Mouse (Mus musculus): ENCODE measurements around the gene Sec31b. TPM values are rescaled to one million over a fixed set of nuclear protein-coding genes. Genes with fewer than 3 reads are reported as not detected.
A peak's percentile ranks its signal among the peaks of the same experiment; 100 is the strongest.

Sec31b gene
- total RNA-seq, 2 experiments from 2014 or later, result 0.07 to 0.36 TPM

- DNase-seq (ENCODE audit: low spot score in 2 of 2), result no peak
- intact Hi-C loops (cut with DNase I), result loop anchor here (5.0 kb wide), 1 partner anchor 380 kb away; no protein-coding TSS in a partner anchor
Measured at GRCm38 (mm10) chr19:44542694-44543178, 2.9 kb downstream of the Sec31b start.

DNA sequence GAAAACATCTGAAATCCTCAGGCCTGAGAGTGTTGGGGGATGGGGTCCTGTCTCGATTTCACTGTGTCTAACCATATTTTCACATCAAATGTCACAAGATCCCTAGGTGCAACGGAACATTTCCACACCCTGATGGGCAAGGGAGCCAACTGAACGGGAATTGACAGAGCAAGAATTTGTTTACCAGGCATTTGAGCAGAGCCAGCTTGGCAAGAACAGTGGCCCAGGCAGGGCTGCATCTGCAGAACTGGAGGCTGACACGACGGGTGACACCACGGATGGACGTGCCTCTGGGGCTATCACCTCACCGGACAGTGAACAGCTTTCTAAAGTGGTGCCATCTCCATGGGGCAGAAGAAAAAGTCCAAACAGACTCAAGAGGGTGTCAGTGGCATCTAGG lies 8.2 kb downstream of the Sec31b start:
- no peak for DNase-seq (ENCODE audit: low spot score in 2 of 2)
- intact Hi-C loops (cut with DNase I), result no loop called here

- DNase-seq (ENCODE audit: low spot score in 2 of 2), result no peak
- intact Hi-C loops (cut with DNase I), result no loop called here
Measured at GRCm38 (mm10) chr19:44535376-44535775, 10.3 kb downstream of the Sec31b start.

- intact Hi-C loops (cut with DNase I), result no loop called here
- no peak for DNase-seq (ENCODE audit: low spot score in 2 of 2)
Measured at GRCm38 (mm10) chr19:44530018-44530417, 15.6 kb downstream of the Sec31b start.

GRCm38 (mm10) chr19:44525551-44526205 lies 20.0 kb downstream of the Sec31b start:
- intact Hi-C loops (cut with DNase I), result no loop called here
- DNase-seq (ENCODE audit: low spot score in 2 of 2), result no peak

- no peak for DNase-seq (ENCODE audit: low spot score in 2 of 2)
- intact Hi-C loops (cut with DNase I), result no loop called here
Measured at GRCm38 (mm10) chr19:44519152-44519551, 26.5 kb downstream of the Sec31b start.

GRCm38 (mm10) chr19:44517996-44518768 lies 27.5 kb downstream of the Sec31b start:
- no peak for DNase-seq (ENCODE audit: low spot score in 2 of 2)
- intact Hi-C loops (cut with DNase I), result no loop called here

DNA sequence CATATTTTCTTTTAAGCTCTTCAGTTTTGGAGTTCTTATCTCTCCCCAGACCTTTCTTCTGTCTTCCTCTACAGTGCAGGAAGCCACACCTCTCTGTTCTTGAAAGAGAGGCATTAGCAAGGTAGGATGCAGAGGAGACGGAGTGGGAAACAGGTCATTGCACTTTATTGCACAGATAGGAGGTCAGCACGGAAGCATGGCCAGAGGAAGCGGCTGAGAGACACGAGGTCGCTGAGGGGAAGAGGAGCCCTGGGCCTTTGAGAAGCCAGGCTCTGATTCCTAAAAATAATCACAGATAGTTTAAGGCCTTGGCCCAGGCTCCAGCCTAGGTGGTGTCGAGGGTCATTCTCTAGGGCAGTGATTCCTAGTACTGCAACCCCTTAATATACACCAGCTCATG lies 29.9 kb downstream of the Sec31b start:
- intact Hi-C loops (cut with DNase I), result no loop called here

GRCm38 (mm10) chr19:44514521-44515451 lies 30.9 kb downstream of the Sec31b start:
- intact Hi-C loops (cut with DNase I), result loop anchor here (5.0 kb wide), 1 partner anchor 723 kb away; the partner anchor contains the start of gene Lbx1

More for the DNA sequence above, 29.9 kb downstream of the Sec31b start:
- DNase-seq (ENCODE audit: low spot score in 2 of 2), result no peak

GRCm38 (mm10) chr19:44513921-44514482 lies 31.7 kb downstream of the Sec31b start:
- no peak for DNase-seq (ENCODE audit: low spot score in 2 of 2)
- intact Hi-C loops (cut with DNase I), result loop anchor here (5.0 kb wide), 1 partner anchor 723 kb away; the partner anchor contains the start of gene Lbx1

More at GRCm38 (mm10) chr19:44514521-44515451, 30.9 kb downstream of the Sec31b start:
- no peak for DNase-seq (ENCODE audit: low spot score in 2 of 2)

DNA sequence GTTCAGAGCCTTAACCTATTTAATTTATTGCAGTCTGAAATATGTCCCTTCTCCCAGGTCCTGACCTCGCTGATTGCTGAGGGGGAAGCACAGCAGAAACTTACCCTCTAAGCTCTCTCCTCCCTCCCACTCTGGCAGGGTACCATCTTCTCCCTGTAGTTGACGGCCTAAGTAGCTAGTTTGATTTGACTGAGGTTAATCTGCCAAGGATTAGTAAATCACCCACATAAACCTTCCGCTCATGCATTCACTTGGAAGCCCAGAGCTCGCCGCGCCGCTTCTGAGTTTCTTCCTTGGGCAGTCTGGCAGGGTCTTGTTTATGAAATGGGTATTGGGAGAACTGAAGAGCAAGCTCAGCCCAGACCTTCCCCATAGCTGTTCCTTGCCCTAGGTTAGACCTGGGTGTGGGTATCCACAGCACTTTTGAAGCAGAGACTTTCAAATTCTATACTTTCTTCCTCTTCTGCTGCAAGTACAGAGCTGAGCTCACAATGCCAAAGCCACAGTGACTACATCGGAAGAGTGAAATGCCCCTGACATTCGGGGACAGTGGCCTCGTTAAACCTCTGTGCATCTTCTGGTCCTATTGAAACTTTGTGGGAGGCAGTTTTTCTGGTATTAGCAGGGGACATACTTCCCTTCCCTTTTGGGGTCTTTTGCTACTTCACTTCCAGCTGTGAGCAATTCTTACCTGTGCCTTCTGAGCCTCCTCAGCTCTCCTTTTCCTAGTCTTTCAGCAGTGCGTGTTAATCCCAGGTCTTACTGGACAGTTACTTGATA lies 32.4 kb downstream of the Sec31b start:
- DNase-seq (ENCODE audit: low spot score in 2 of 2), result no peak
- intact Hi-C loops (cut with DNase I), result loop anchor here (5.0 kb wide), 1 partner anchor 724 kb away; the partner anchor contains the start of gene Lbx1

- intact Hi-C loops (cut with DNase I), result loop anchor here (5.0 kb wide), 1 partner anchor 725 kb away; the partner anchor contains the start of gene Lbx1
- no peak for DNase-seq (ENCODE audit: low spot score in 2 of 2)
Measured at GRCm38 (mm10) chr19:44512601-44513000, 33.1 kb downstream of the Sec31b start.

GRCm38 (mm10) chr19:44511451-44512231 lies 34.0 kb downstream of the Sec31b start:
- intact Hi-C loops (cut with DNase I), result loop anchor here (5.0 kb wide), 1 partner anchor 726 kb away; the partner anchor contains the start of gene Lbx1
- DNase-seq (ENCODE audit: low spot score in 2 of 2), result peak; percentile 8 to 32

- intact Hi-C loops (cut with DNase I), result loop anchor here (5.0 kb wide), 1 partner anchor 727 kb away; the partner anchor contains the start of gene Lbx1
- no peak for DNase-seq (ENCODE audit: low spot score in 2 of 2)
Measured at GRCm38 (mm10) chr19:44510534-44511175, 35.0 kb downstream of the Sec31b start.

DNA sequence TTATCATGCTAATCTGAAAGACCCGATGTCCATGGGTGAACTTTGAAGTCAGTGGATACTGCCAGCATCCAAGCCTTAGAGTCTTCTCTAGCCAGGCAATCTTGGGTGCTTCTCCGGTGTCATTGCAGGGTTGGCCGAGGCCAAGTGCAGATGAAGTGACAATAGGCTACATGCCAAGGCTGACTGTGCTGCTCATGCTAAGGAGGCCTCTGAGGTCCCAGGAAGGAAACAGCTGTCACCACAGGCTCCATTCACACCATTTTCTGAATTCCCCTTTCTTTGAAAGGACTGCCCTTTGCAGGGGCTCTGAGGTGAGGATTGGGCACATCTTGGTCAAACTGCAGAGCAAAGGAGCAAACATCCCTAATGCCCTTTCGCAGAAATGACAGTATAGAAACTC lies 42.9 kb downstream of the Sec31b start:
- intact Hi-C loops (cut with DNase I), result no loop called here
- no peak for DNase-seq (ENCODE audit: low spot score in 2 of 2)

DNA sequence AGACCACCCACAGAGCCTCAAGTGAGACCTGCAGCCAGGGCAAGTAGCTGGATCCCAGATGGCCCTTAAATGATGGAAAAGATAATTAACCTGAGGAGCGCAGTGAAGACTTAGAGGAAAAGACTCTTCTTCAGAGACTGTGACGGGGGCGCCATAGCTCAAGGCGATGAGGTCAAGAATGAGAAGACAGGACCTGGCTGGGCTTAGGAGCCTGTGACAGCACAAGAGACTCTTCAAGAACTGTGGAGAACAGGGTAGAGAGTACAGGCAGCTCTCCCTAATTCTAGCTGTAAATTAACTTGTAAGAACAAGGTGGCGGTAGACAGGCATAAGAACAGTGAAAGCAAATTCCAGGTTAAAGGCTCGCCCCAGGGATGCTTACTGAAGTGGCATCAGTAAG lies 43.7 kb downstream of the Sec31b start:
- intact Hi-C loops (cut with DNase I), result no loop called here
- DNase-seq (ENCODE audit: low spot score in 2 of 2), result no peak

GRCm38 (mm10) chr19:44500240-44500639 lies 45.4 kb downstream of the Sec31b start:
- no peak for DNase-seq (ENCODE audit: low spot score in 2 of 2)
- intact Hi-C loops (cut with DNase I), result no loop called here

All from left cerebral cortex, postnatal 36 days (tissue).